ENCODE assay signal across 33 mouse cellular contexts in genomic region chr12:40207909-40208308, GRCm38 (mm10). TPM values are rescaled to one million over a fixed set of nuclear protein-coding genes. Genes with fewer than 3 reads are reported as not detected.
"Had no signal": no experiment of that assay in that cellular context is flagged by ENCODE, and none has a peak within 500 bp of the region (broad histone marks: within the 10 kb centered on the region; RNA-seq: fewer than 3 reads in every experiment).

No protein-coding gene starts in this region.

- DNase-seq: left cerebral cortex, postnatal 4 days; liver; liver, embryonic 13.5 days; liver, postnatal 0 days; lung, adult 18-20 months; lung, adult 2 months; lung, embryonic 14.5 days; lung, postnatal 10 days; lung, postnatal 14 days; lung, postnatal 36 days; lung, postnatal 4 days; midbrain, embryonic 14.5 days had no signal

- H3K27ac ChIP-seq: limb, embryonic 10.5 days; limb, embryonic 12.5 days; limb, embryonic 13.5 days; limb, embryonic 15.5 days; liver, embryonic 12.5 days; liver, embryonic 13.5 days; liver, embryonic 14.5 days; liver, embryonic 15.5 days; lung, embryonic 15.5 days; macrophage; midbrain, embryonic 12.5 days; midbrain, embryonic 13.5 days; midbrain, embryonic 15.5 days; neural tube, embryonic 12.5 days; neural tube, embryonic 13.5 days had no signal

- H3K4me1 ChIP-seq: limb, embryonic 15.5 days; liver, embryonic 12.5 days; liver, embryonic 13.5 days; liver, embryonic 15.5 days; lung, embryonic 15.5 days; midbrain, embryonic 12.5 days; midbrain, embryonic 13.5 days; midbrain, embryonic 15.5 days; neural tube, embryonic 12.5 days; neural tube, embryonic 13.5 days had no signal

- H3K27me3 ChIP-seq: limb, embryonic 12.5 days; limb, embryonic 13.5 days; limb, embryonic 15.5 days; liver, embryonic 12.5 days; liver, embryonic 13.5 days; liver, embryonic 15.5 days; lung, embryonic 15.5 days; megakaryocyte, embryonic 14.5 days; midbrain, embryonic 12.5 days; midbrain, embryonic 13.5 days; midbrain, embryonic 15.5 days; neural tube, embryonic 12.5 days; neural tube, embryonic 13.5 days had no signal

- H3K9me3 ChIP-seq: limb, embryonic 10.5 days; limb, embryonic 12.5 days; limb, embryonic 13.5 days; limb, embryonic 15.5 days; liver, embryonic 12.5 days; liver, embryonic 13.5 days; liver, embryonic 15.5 days; lung, embryonic 15.5 days; megakaryocyte, embryonic 14.5 days; midbrain, embryonic 12.5 days; midbrain, embryonic 13.5 days; midbrain, embryonic 15.5 days; neural tube, embryonic 12.5 days; neural tube, embryonic 13.5 days had no signal

- H3K9ac ChIP-seq: limb, embryonic 12.5 days; limb, embryonic 13.5 days; limb, embryonic 15.5 days; liver, embryonic 12.5 days; liver, embryonic 13.5 days; liver, embryonic 14.5 days; liver, embryonic 15.5 days; liver, postnatal 0 days; lung, embryonic 14.5 days; lung, embryonic 15.5 days; midbrain, embryonic 12.5 days; midbrain, embryonic 13.5 days; midbrain, embryonic 15.5 days; neural tube, embryonic 12.5 days; neural tube, embryonic 13.5 days had no signal

- H3K4me3 ChIP-seq: limb, embryonic 10.5 days; limb, embryonic 12.5 days; limb, embryonic 13.5 days; limb, embryonic 15.5 days; liver, embryonic 12.5 days; liver, embryonic 13.5 days; liver, embryonic 15.5 days; lung, embryonic 15.5 days; megakaryocyte, embryonic 14.5 days; midbrain, embryonic 12.5 days; midbrain, embryonic 13.5 days; midbrain, embryonic 15.5 days; myocyte; neural tube, embryonic 12.5 days; neural tube, embryonic 13.5 days had no signal

- ATAC-seq: liver, embryonic 12.5 days; liver, postnatal 0 days; lung, postnatal 0 days; midbrain, embryonic 13.5 days; midbrain, embryonic 15.5 days; midbrain, embryonic 16.5 days had no signal

- H3K4me2 ChIP-seq: limb, embryonic 12.5 days; limb, embryonic 13.5 days; limb, embryonic 15.5 days; liver, embryonic 12.5 days; liver, embryonic 13.5 days; liver, embryonic 15.5 days; lung, embryonic 14.5 days; lung, embryonic 15.5 days; midbrain, embryonic 12.5 days; midbrain, embryonic 13.5 days; midbrain, embryonic 15.5 days; neural tube, embryonic 12.5 days; neural tube, embryonic 13.5 days had no signal

RNA-seq across cellular contexts. Expression of gene Lsmem1, which starts 8.6 kb away (rescaled TPM):
- total RNA-seq: liver, adult 2 months; midbrain, postnatal 0 days had no signal
- polyA plus RNA-seq: limb, embryonic 10.5 days; limb, embryonic 11.5 days; liver, adult 2 months; liver, embryonic 12.5 days; liver, postnatal 0 days; lung, embryonic 14.5 days; macrophage; midbrain, embryonic 12.5 days; midbrain, embryonic 13.5 days; midbrain, embryonic 14.5 days; midbrain, embryonic 15.5 days; midbrain, embryonic 16.5 days; midbrain, postnatal 0 days had no signal
